Mouse (Mus musculus) thymus, adult 2 months (tissue): Measurements from ENCODE around the gene Mia. TPM values are rescaled to one million over a fixed set of nuclear protein-coding genes. Genes with fewer than 3 reads are reported as not detected.

ENCODE experiments used
- DNase-seq: peaks from one replicate; pipeline ENCODE4 v3.0.0; 2021
- H3K27ac ChIP-seq: fragments of 200-500 bp; 2 replicates; pipeline ENCODE4 v1.5.1; 2012; ENCODE audit warnings: low read length, control low read depth; ENCODE audit not compliant: control insufficient read depth, insufficient read depth
- H3K27me3 ChIP-seq: fragments of 200-500 bp; 2 replicates; pipeline ENCODE4 v1.6.1; 2012; ENCODE audit warnings: mild to moderate bottlenecking, low read length, moderate library complexity, mixed read lengths; ENCODE audit not compliant: control insufficient read depth, insufficient read depth
- H3K36me3 ChIP-seq: fragments of 200-500 bp; 2 replicates; pipeline ENCODE4 v1.6.1; 2012; ENCODE audit warnings: mild to moderate bottlenecking, low read length, moderate library complexity; ENCODE audit not compliant: control insufficient read depth, insufficient read depth
- H3K4me1 ChIP-seq: fragments of 200-500 bp; replicated peaks from 2 replicates; pipeline ENCODE4 v1.6.1; 2012; ENCODE audit warnings: low read length; ENCODE audit not compliant: control insufficient read depth, insufficient read depth
- H3K4me3 ChIP-seq: fragments of 200-500 bp; 2 replicates; pipeline ENCODE4 v1.5.1; 2012; ENCODE audit warnings: mild to moderate bottlenecking, low read length, control low read depth, moderate library complexity; ENCODE audit not compliant: control insufficient read depth, insufficient read depth
- CTCF ChIP-seq: fragments of 200-500 bp; IDR thresholded peaks from 2 replicates; pipeline ENCODE4 v1.5.1; 2012; ENCODE audit warnings: mild to moderate bottlenecking, control low read depth, low read length, moderate library complexity, borderline replicate concordance; ENCODE audit not compliant: control insufficient read depth, poor library complexity, insufficient read depth; ENCODE audit errors: extremely low read depth
- POLR2A ChIP-seq: fragments of 200-500 bp; IDR thresholded peaks from 2 replicates; pipeline ENCODE4 v1.6.1; 2012; ENCODE audit warnings: mild to moderate bottlenecking, low read length, control low read depth, moderate library complexity; ENCODE audit not compliant: control insufficient read depth, poor library complexity, insufficient read depth; ENCODE audit errors: extremely low read depth
- WGBS: fragments of 180-500 bp; shearing (Covaris S2); methylation state at CpG from one replicate; pipeline ENCODE4 v1.1.7; 2018; 5-methylcytosine and 5-hydroxymethylcytosine counted together
- polyA plus RNA-seq: library from polyadenylated mRNA; depleted of rRNA; stranded (reverse); fragments of >200 nt; gene quantifications from 2 replicates; pipeline ENCODE4 v1.2.3, GENCODE M21; 2012

Mia gene
- polyA plus RNA-seq, 1 experiment, result 5.2 TPM

- Histone ChIP-seq H3K4me3 (peak within 1 kb of the TSS; percentile 91), H3K27ac (peak within 1 kb of the TSS; percentile 69), H3K4me1 (no peaks in the 10 kb centered on the region), H3K36me3 (peaks cover 5% of the 10 kb centered on the region; the same call in 1 of the 2 replicates), H3K27me3 (no peaks in the 10 kb centered on the region)
- under 1% methylated on average over 53 of the region's 53 CpGs for WGBS
- peak; percentile 72 for TF ChIP-seq CTCF
- peak; percentile 62 for TF ChIP-seq POLR2A
- DNase-seq, result peak; percentile 100
These were observed 2.4 kb downstream of the Mia start, which contains the start of gene Rab4b for GRCm38 (mm10) chr7:27178324-27179216. TSS of gene Rab4b (minus strand) at chr7:27178896.

- H3K27me3 ChIP-seq, result no peaks in the 10 kb centered on the region
- no peak for TF ChIP-seq CTCF
- TF ChIP-seq POLR2A, result no peak
- H3K36me3 ChIP-seq, result peaks cover 5% of the 10 kb centered on the region
- H3K27ac ChIP-seq, result peak overlapping the region; percentile 69; the same call in 1 of the 2 replicates
- 22% methylated on average over 4 of the region's 4 CpGs for WGBS
- no peak for DNase-seq
- H3K4me1 ChIP-seq, result no peaks in the 10 kb centered on the region
- H3K4me3 ChIP-seq, result peak overlapping the region; percentile 91
These were observed 3.0 kb downstream of the Mia start for GRCm38 (mm10) chr7:27177942-27178323.

DNA sequence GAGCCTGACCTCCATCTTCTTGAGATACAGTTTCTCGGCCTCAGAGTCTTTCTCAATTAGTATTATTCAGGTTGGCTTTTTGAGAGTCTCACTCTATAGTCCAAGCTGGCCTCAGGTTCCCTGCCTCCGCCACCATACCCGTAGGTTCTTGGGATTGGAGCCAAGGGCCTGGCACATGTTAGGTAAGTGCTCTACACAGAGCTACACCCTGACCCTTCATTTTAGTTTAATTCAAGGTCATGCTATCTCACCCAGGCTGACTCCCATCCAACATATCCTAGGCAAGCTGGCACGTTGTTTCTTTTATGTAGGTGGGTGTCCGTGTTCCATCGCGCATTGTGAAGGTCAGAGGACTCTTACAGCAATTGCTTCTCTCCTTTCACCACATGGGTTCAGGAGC lies 6.1 kb downstream of the Mia start:
- no peak overlapping the region for H3K4me3 ChIP-seq
- no peaks in the 10 kb centered on the region for H3K27me3 ChIP-seq
- H3K27ac ChIP-seq, result no peak overlapping the region
- TF ChIP-seq POLR2A (no peak), CTCF (no peak)
- H3K36me3 ChIP-seq, result peaks cover 13% of the 10 kb centered on the region
- no peaks in the 10 kb centered on the region for H3K4me1 ChIP-seq
- WGBS, result 98% methylated on average over 7 of the region's 7 CpGs
- no peak for DNase-seq

DNA sequence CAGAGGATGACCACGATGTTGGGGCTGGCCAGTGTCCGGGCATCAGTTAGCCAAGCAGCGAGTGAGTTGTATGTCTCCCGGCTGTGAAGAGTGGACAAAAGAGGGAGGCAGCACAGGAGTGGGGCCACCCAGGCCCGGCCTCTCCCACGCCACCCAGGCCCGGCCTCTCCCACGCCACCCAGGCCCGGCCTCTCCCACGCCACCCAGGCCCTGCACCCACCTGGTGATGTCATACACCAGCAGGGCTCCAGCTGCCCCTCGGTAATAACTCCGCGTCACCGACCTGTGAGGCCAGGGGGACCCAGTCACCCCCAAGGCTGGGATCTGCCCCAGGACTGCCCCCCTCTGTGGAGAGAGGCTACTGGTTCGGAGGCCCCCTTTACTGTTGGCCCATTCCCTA lies 6.5 kb downstream of the Mia start:
- no peak for DNase-seq
- Histone ChIP-seq H3K4me3 (no peak overlapping the region), H3K27me3 (no peaks in the 10 kb centered on the region), H3K4me1 (no peaks in the 10 kb centered on the region), H3K36me3 (peaks cover 13% of the 10 kb centered on the region), H3K27ac (no peak overlapping the region)
- WGBS, result 97% methylated on average over 15 of the region's 15 CpGs
- no peak for TF ChIP-seq POLR2A
- no peak for TF ChIP-seq CTCF

GRCm38 (mm10) chr7:27170981-27171380 lies 10.0 kb downstream of the Mia start:
- Histone ChIP-seq H3K27me3 (no peaks in the 10 kb centered on the region), H3K4me1 (peaks cover 16% of the 10 kb centered on the region), H3K36me3 (peaks cover 13% of the 10 kb centered on the region), H3K4me3 (no peak overlapping the region), H3K27ac (no peak overlapping the region)
- DNase-seq, result no peak
- TF ChIP-seq POLR2A, result no peak
- TF ChIP-seq CTCF, result no peak
- 99% methylated on average over 3 of the region's 3 CpGs for WGBS

- peak overlapping the region; percentile 96 for H3K27ac ChIP-seq
- no peaks in the 10 kb centered on the region for H3K27me3 ChIP-seq
These were observed 12.6 kb downstream of the Mia start for GRCm38 (mm10) chr7:27168371-27168770.

More at GRCm38 (mm10) chr7:27168371-27168770, 12.6 kb downstream of the Mia start:
- WGBS, result 78% methylated on average over 5 of the region's 5 CpGs
- DNase-seq, result no peak
- no peak overlapping the region for H3K4me3 ChIP-seq
- H3K4me1 ChIP-seq, result peaks cover 37% of the 10 kb centered on the region
- peaks cover 8% of the 10 kb centered on the region for H3K36me3 ChIP-seq
- TF ChIP-seq POLR2A (no peak), CTCF (no peak)
